Mouse (Mus musculus) gastrocnemius, postnatal 36 days (tissue): ENCODE measurements around the gene Cpne6. TPM values are rescaled to one million over a fixed set of nuclear protein-coding genes. Genes with fewer than 3 reads are reported as not detected.

Source experiments
- DNase-seq, 2 experiments: peaks; one replicate each; pipeline ENCODE4 v3.0.0; 2022
- intact Hi-C: fragments of 180-260 bp; cut with DNase I; formaldehyde crosslinking; loops from one replicate; pipeline ENCODE4 v1.15.1; 2025
- total RNA-seq, 2 experiments: library from RNA; stranded (reverse); gene quantifications; 2 replicates each; pipeline ENCODE4 v1.2.3; 2021

Gene Cpne6
- total RNA-seq, 2 experiments from 2014 or later, result not detected

GRCm38 (mm10) chr14:55496761-55497448 lies 13.3 kb upstream of the Cpne6 start:
- intact Hi-C loops, result loop anchor here (1.0 to 5.0 kb wide), 3 partner anchors 60 to 245 kb away; partner anchors contain the start of gene Irf9
- DNase-seq, result no peak

GRCm38 (mm10) chr14:55497449-55497821 lies 12.8 kb upstream of the Cpne6 start:
- intact Hi-C loops, result loop anchor here (1.0 to 5.0 kb wide), 3 partner anchors 60 to 245 kb away; partner anchors contain the start of gene Irf9
- peak; percentile 80 to 88 for DNase-seq

- DNase-seq, result no peak
- intact Hi-C loops, result no loop called here
These were observed 4.6 kb upstream of the Cpne6 start for GRCm38 (mm10) chr14:55505612-55506011.

GRCm38 (mm10) chr14:55507801-55508200 lies 2.4 kb upstream of the Cpne6 start:
- intact Hi-C loops, result no loop called here
- no peak for DNase-seq

GRCm38 (mm10) chr14:55509540-55509939 lies 705 bp upstream of the Cpne6 start:
- intact Hi-C loops, result no loop called here

GRCm38 (mm10) chr14:55511037-55511436 lies 792 bp downstream of the Cpne6 start:
- no peak for DNase-seq
- intact Hi-C loops, result no loop called here

More at GRCm38 (mm10) chr14:55509540-55509939, 705 bp upstream of the Cpne6 start:
- no peak for DNase-seq

GRCm38 (mm10) chr14:55513927-55514326 lies 3.7 kb downstream of the Cpne6 start:
- intact Hi-C loops, result no loop called here
- DNase-seq, result no peak

- intact Hi-C loops, result no loop called here
- no peak for DNase-seq
These were observed 5.6 kb downstream of the Cpne6 start for GRCm38 (mm10) chr14:55515846-55516245.

- no peak for DNase-seq
- intact Hi-C loops, result no loop called here
These were observed 8.7 kb downstream of the Cpne6 start for GRCm38 (mm10) chr14:55518897-55519296.

- DNase-seq, result no peak
- intact Hi-C loops, result no loop called here
These were observed 9.4 kb downstream of the Cpne6 start for GRCm38 (mm10) chr14:55519604-55520003.

GRCm38 (mm10) chr14:55520451-55521361 lies 10.5 kb downstream of the Cpne6 start:
- DNase-seq, result no peak
- intact Hi-C loops, result no loop called here

GRCm38 (mm10) chr14:55524062-55524461 lies 13.8 kb downstream of the Cpne6 start:
- no peak for DNase-seq
- intact Hi-C loops, result no loop called here

GRCm38 (mm10) chr14:55524785-55525184 lies 14.5 kb downstream of the Cpne6 start, which contains the start of gene Nrl:
Gene Nrl (minus strand): TSS chr14:55524981.
- intact Hi-C loops, result no loop called here
- no peak for DNase-seq

GRCm38 (mm10) chr14:55526674-55527073 lies 16.4 kb downstream of the Cpne6 start:
- intact Hi-C loops, result no loop called here
- no peak for DNase-seq

GRCm38 (mm10) chr14:55527940-55528339 lies 17.7 kb downstream of the Cpne6 start:
- intact Hi-C loops, result no loop called here
- DNase-seq, result no peak

GRCm38 (mm10) chr14:55536116-55536745 lies 26.0 kb downstream of the Cpne6 start:
- DNase-seq, result no peak
- intact Hi-C loops, result no loop called here

- DNase-seq, result peak; percentile 80 to 89
- intact Hi-C loops, result no loop called here
These were observed 30.0 kb downstream of the Cpne6 start, which contains the start of gene Pck2 for GRCm38 (mm10) chr14:55540067-55540786. Gene Pck2 (plus strand): TSS chr14:55540266.

- intact Hi-C loops, result no loop called here
- DNase-seq, result peak; percentile 82 to 83
These were observed 30.6 kb downstream of the Cpne6 start for GRCm38 (mm10) chr14:55540787-55541321.

GRCm38 (mm10) chr14:55542268-55542667 lies 32.0 kb downstream of the Cpne6 start:
- intact Hi-C loops, result no loop called here
- no peak for DNase-seq

GRCm38 (mm10) chr14:55544334-55544733 lies 34.1 kb downstream of the Cpne6 start:
- DNase-seq, result no peak
- intact Hi-C loops, result no loop called here
